Mouse (Mus musculus) limb, embryonic 14.5 days (tissue): ENCODE results near the gene Lrfn2. TPM values are rescaled to one million over a fixed set of nuclear protein-coding genes. Genes with fewer than 3 reads are reported as not detected.
A peak's percentile ranks its signal among the peaks of the same experiment; 100 is the strongest.

ENCODE experiments used
- ATAC-seq: fragments of 200-750 bp; cut with Nextera tagmentation; 2 replicates; pipeline ENCODE4 v1.8.0; 2017; ENCODE audit warnings: low read depth, moderate number of reproducible peaks, moderate TSS enrichment; ENCODE audit not compliant: low FRiP score
- DNase-seq: peaks from one replicate; pipeline ENCODE4 v3.0.0-alpha.2; 2015; ENCODE audit warnings: low spot score
- H3K27ac ChIP-seq: fragments of 300-500 bp; sonication (generic); replicated peaks from 2 replicates; pipeline ENCODE4 v1.5.1; 2014; ENCODE audit warnings: low read depth, mild to moderate bottlenecking, low read length, moderate library complexity, mixed read lengths
- H3K27me3 ChIP-seq: fragments of 300-500 bp; sonication (generic); 2 replicates; pipeline ENCODE4 v1.6.1; 2014; ENCODE audit warnings: low read length, mixed read lengths; ENCODE audit not compliant: control insufficient read depth, insufficient read depth
- H3K36me3 ChIP-seq: fragments of 300-500 bp; sonication (generic); 2 replicates; pipeline ENCODE4 v1.6.1; 2014; ENCODE audit warnings: mild to moderate bottlenecking, low read length, moderate library complexity, mixed read lengths; ENCODE audit not compliant: control insufficient read depth, insufficient read depth
- H3K4me1 ChIP-seq: fragments of 300-500 bp; sonication (generic); 2 replicates; pipeline ENCODE4 v1.6.1; 2014; ENCODE audit warnings: antibody characterized with exemption, low read length, mixed read lengths; ENCODE audit not compliant: control insufficient read depth, insufficient read depth
- H3K4me2 ChIP-seq: fragments of 300-500 bp; sonication (generic); replicated peaks from 2 replicates; pipeline ENCODE4 v1.6.1; 2014; ENCODE audit warnings: low read depth, mild to moderate bottlenecking, low read length, moderate library complexity; ENCODE audit not compliant: severe bottlenecking
- H3K4me3 ChIP-seq: fragments of 300-500 bp; sonication (generic); replicated peaks from 2 replicates; pipeline ENCODE4 v1.5.1; 2014; ENCODE audit warnings: low read length
- H3K9ac ChIP-seq: fragments of 300-500 bp; sonication (generic); 2 replicates; pipeline ENCODE4 v1.6.1; 2014; ENCODE audit warnings: mild to moderate bottlenecking, low read depth, low read length, moderate library complexity; ENCODE audit not compliant: severe bottlenecking
- H3K9me3 ChIP-seq: fragments of 300-500 bp; sonication (generic); 2 replicates; pipeline ENCODE4 v1.6.1; 2016; ENCODE audit warnings: low read length; ENCODE audit not compliant: control insufficient read depth
- POLR2A ChIP-seq: fragments of 200-500 bp; IDR thresholded peaks from 2 replicates; pipeline ENCODE4 v1.8.0; 2012; ENCODE audit warnings: inconsistent platforms, mild to moderate bottlenecking, moderate library complexity, borderline replicate concordance; ENCODE audit not compliant: insufficient read depth, insufficient read length; ENCODE audit errors: extremely low read depth
- WGBS: fragments of 180-500 bp; shearing (Covaris S2); extraction: QIAGEN DNeasy Blood & Tissue Kit; methylation state at CpG from one replicate; pipeline ENCODE4 v1.1.7; 2014; 5-methylcytosine and 5-hydroxymethylcytosine counted together
- microRNA-seq: library from miRNA; unstranded; fragments of <30 nt; microRNA quantifications from one replicate; pipeline ENCODE4, GENCODE M21; 2016
- polyA plus RNA-seq, 2 experiments: library from polyadenylated mRNA; depleted of rRNA in 1 of 2; stranded (reverse) in 1 of 2; unstranded in 1 of 2; fragments of >200 nt; fragmentation: Nextera tagmentation in 1 of 2; extraction: Ambion mirVana in 1 of 2; gene quantifications; 2 replicates each; pipeline versions ENCODE4 v1.2.1 to v1.2.3; 2012 to 2014

Gene Lrfn2
- polyA plus RNA-seq, 2 experiments, result 0.96 to 1.4 TPM

- Histone ChIP-seq H3K9ac (no peak overlapping the region), H3K4me3 (no peak overlapping the region), H3K36me3 (no peaks in the 10 kb centered on the region), H3K4me2 (no peak overlapping the region), H3K9me3 (no peaks in the 10 kb centered on the region), H3K27me3 (no peaks in the 10 kb centered on the region), H3K4me1 (no peaks in the 10 kb centered on the region), H3K27ac (no peak overlapping the region)
- no peak for DNase-seq
- TF ChIP-seq POLR2A, result no peak
- WGBS, result 46% methylated on average over 3 of the region's 3 CpGs
- no peak for ATAC-seq
These were observed 181.2 kb downstream of the Lrfn2 start for GRCm38 (mm10) chr17:49113336-49113735.

GRCm38 (mm10) chr17:49124166-49124565 is 192.0 kb downstream of the Lrfn2 start:
- Histone ChIP-seq H3K4me3 (no peak overlapping the region), H3K9ac (no peak overlapping the region), H3K9me3 (no peaks in the 10 kb centered on the region), H3K27ac (no peak overlapping the region), H3K36me3 (no peaks in the 10 kb centered on the region), H3K27me3 (no peaks in the 10 kb centered on the region), H3K4me1 (no peaks in the 10 kb centered on the region), H3K4me2 (no peak overlapping the region)
- 93% methylated on average over 1 of the region's 1 CpGs for WGBS
- peak; percentile 2 for DNase-seq
- TF ChIP-seq POLR2A, result no peak
- ATAC-seq, result no peak

- 67% methylated on average over 3 of the region's 3 CpGs for WGBS
- H3K4me1 ChIP-seq, result no peaks in the 10 kb centered on the region
- no peak overlapping the region for H3K4me2 ChIP-seq
- no peaks in the 10 kb centered on the region for H3K27me3 ChIP-seq
- H3K4me3 ChIP-seq, result no peak overlapping the region
- H3K36me3 ChIP-seq, result no peaks in the 10 kb centered on the region
- H3K27ac ChIP-seq, result no peak overlapping the region
- DNase-seq (no peak), ATAC-seq (no peak)
- H3K9me3 ChIP-seq, result no peaks in the 10 kb centered on the region
- H3K9ac ChIP-seq, result no peak overlapping the region
- TF ChIP-seq POLR2A, result no peak
These were observed 192.5 kb downstream of the Lrfn2 start for GRCm38 (mm10) chr17:49124642-49125041.

Small RNA genes lying within 50 kb of the gene (microRNA-seq; reads per million reads assigned to microRNA genes)
- not detected for gene Gm44304
